Mouse (Mus musculus): ENCODE results near the gene Ftl1. TPM values are rescaled to one million over a fixed set of nuclear protein-coding genes. Genes with fewer than 3 reads are reported as not detected.

The Ftl1 gene
- polyA plus RNA-seq (2017; shearing (Covaris generic)), result 1,000 to 10,000 TPM; 1,818 to 2,133 TPM

GRCm38 (mm10) chr7:45459564-45460140 lies at the start of gene Ftl1:
Gene Ftl1 (minus strand): TSS chr7:45459884.

GRCm38 (mm10) chr7:45488293-45489204 lies 28.9 kb upstream of the Ftl1 start, which contains the start of gene Dhdh:
Gene Dhdh (minus strand): TSS chr7:45488805.

GRCm38 (mm10) chr7:45486761-45487415 lies 27.2 kb upstream of the Ftl1 start, which contains the start of gene Gm45808:
Gene Gm45808 (minus strand): TSS chr7:45486811.

GRCm38 (mm10) chr7:45481374-45481927 lies 21.8 kb upstream of the Ftl1 start, which contains the start of gene Tulp2:
Gene Tulp2 (plus strand): TSS chr7:45481877.

GRCm38 (mm10) chr7:45466283-45467089 lies 6.8 kb upstream of the Ftl1 start, which contains the start of gene Bax:
Gene Bax (minus strand): TSS chr7:45466898.

GRCm38 (mm10) chr7:45437521-45438276 lies 22.0 kb downstream of the Ftl1 start, which contains the start of gene Ruvbl2:
Gene Ruvbl2 (minus strand): TSS chr7:45438096.

GRCm38 (mm10) chr7:45434203-45435015 lies 25.3 kb downstream of the Ftl1 start, which contains the start of gene Gys1:
Gene Gys1 (plus strand): TSS chr7:45434844.

GRCm38 (mm10) chr7:45420615-45420919 lies 39.1 kb downstream of the Ftl1 start, which contains the start of gene Lhb:
Gene Lhb (plus strand): TSS chr7:45420820.

GRCm38 (mm10) chr7:45413113-45413863 lies 46.4 kb downstream of the Ftl1 start, which contains the start of gene Ntf5:
Gene Ntf5 (plus strand): TSS chr7:45413695.

Other genes starting within 250 kb of the Ftl1 start
- gene Dkkl1, start 247.7 kb downstream of the Ftl1 start, polyA plus RNA-seq (2017; shearing (Covaris generic)), result 10 to 100 TPM in 1 of 2 experiments, 1 to 10 TPM in 1; 9.8 to 26.8 TPM
- 1 to 10 TPM; 2.6 to 4.0 TPM for gene Tead2, start 244.1 kb downstream of the Ftl1 start, polyA plus RNA-seq (2017; shearing (Covaris generic))
- gene Cd37, start 220.8 kb downstream of the Ftl1 start, polyA plus RNA-seq (2017; shearing (Covaris generic)), result 100 to 1,000 TPM; 461 to 714 TPM
- under 1 TPM in 1 of 2 experiments, not detected in 1; 0.20 TPM for gene Slc6a16, start 218.8 kb downstream of the Ftl1 start, polyA plus RNA-seq (2017; shearing (Covaris generic))
- gene Slc6a21, start 182.4 kb downstream of the Ftl1 start, polyA plus RNA-seq (2017; shearing (Covaris generic)), result under 1 TPM in 1 of 2 experiments, not detected in 1; 0.28 TPM
- 10 to 100 TPM; 12.2 to 16.1 TPM for gene Trpm4, start 126.1 kb downstream of the Ftl1 start, polyA plus RNA-seq (2017; shearing (Covaris generic))
- not detected for gene Hrc, start 124.6 kb downstream of the Ftl1 start, polyA plus RNA-seq (2017; shearing (Covaris generic))
- under 1 TPM; 0.12 to 0.16 TPM for gene Ppfia3, start 92.9 kb downstream of the Ftl1 start, polyA plus RNA-seq (2017; shearing (Covaris generic))
- under 1 TPM in 1 of 2 experiments, not detected in 1; 0.35 TPM for gene Lin7b, start 89.3 kb downstream of the Ftl1 start, polyA plus RNA-seq (2017; shearing (Covaris generic))
- 100 to 1,000 TPM; 204 to 218 TPM for gene Snrnp70, start 64.1 kb downstream of the Ftl1 start, polyA plus RNA-seq (2017; shearing (Covaris generic))
- gene Kcna7, start 54.2 kb downstream of the Ftl1 start, polyA plus RNA-seq (2017; shearing (Covaris generic)), result not detected
- 1 to 10 TPM; 1.2 to 1.4 TPM for gene Ntf5, start 46.2 kb downstream of the Ftl1 start, polyA plus RNA-seq (2017; shearing (Covaris generic))
- not detected for gene Lhb, start 39.1 kb downstream of the Ftl1 start, polyA plus RNA-seq (2017; shearing (Covaris generic))
- 10 to 100 TPM in 1 of 2 experiments, 1 to 10 TPM in 1; 6.3 to 11.1 TPM for gene Gys1, start 25.0 kb downstream of the Ftl1 start, polyA plus RNA-seq (2017; shearing (Covaris generic))
- gene Ruvbl2, start 21.8 kb downstream of the Ftl1 start, polyA plus RNA-seq (2017; shearing (Covaris generic)), result 10 to 100 TPM; 52.7 to 55.4 TPM
- gene Bax, start 7.0 kb upstream of the Ftl1 start, polyA plus RNA-seq (2017; shearing (Covaris generic)), result 100 to 1,000 TPM; 303 to 346 TPM
- gene Tulp2, start 22.0 kb upstream of the Ftl1 start, polyA plus RNA-seq (2017; shearing (Covaris generic)), result under 1 TPM; 0.45 to 0.88 TPM
- under 1 TPM in 1 of 2 experiments, not detected in 1; 0.21 TPM for gene Gm45808, start 26.9 kb upstream of the Ftl1 start, polyA plus RNA-seq (2017; shearing (Covaris generic))
- gene Dhdh, start 28.9 kb upstream of the Ftl1 start, polyA plus RNA-seq (2017; shearing (Covaris generic)), result 1 to 10 TPM in 1 of 2 experiments, under 1 TPM in 1; 0.27 to 1.1 TPM
- gene Nucb1, start 50.5 kb upstream of the Ftl1 start, polyA plus RNA-seq (2017; shearing (Covaris generic)), result 100 to 1,000 TPM; 193 to 285 TPM
- gene Ppp1r15a, start 66.4 kb upstream of the Ftl1 start, polyA plus RNA-seq (2017; shearing (Covaris generic)), result 10 to 100 TPM; 30.0 to 40.4 TPM
- under 1 TPM in 1 of 2 experiments, not detected in 1; 0.49 TPM for gene Plekha4, start 66.4 kb upstream of the Ftl1 start, polyA plus RNA-seq (2017; shearing (Covaris generic))
- gene Hsd17b14, start 95.0 kb upstream of the Ftl1 start, polyA plus RNA-seq (2017; shearing (Covaris generic)), result under 1 TPM; 0.85 to 0.86 TPM
- 10 to 100 TPM; 61.0 to 61.5 TPM for gene Bcat2, start 110.3 kb upstream of the Ftl1 start, polyA plus RNA-seq (2017; shearing (Covaris generic))
- gene Fgf21, start 155.6 kb upstream of the Ftl1 start, polyA plus RNA-seq (2017; shearing (Covaris generic)), result not detected
- gene Fut1, start 157.4 kb upstream of the Ftl1 start, polyA plus RNA-seq (2017; shearing (Covaris generic)), result under 1 TPM in 1 of 2 experiments, not detected in 1; 0.11 TPM
- under 1 TPM; 0.48 to 0.64 TPM for gene Izumo1, start 161.9 kb upstream of the Ftl1 start, polyA plus RNA-seq (2017; shearing (Covaris generic))
- 1 to 10 TPM; 1.2 to 1.4 TPM for gene Rasip1, start 167.6 kb upstream of the Ftl1 start, polyA plus RNA-seq (2017; shearing (Covaris generic))
- 1 to 10 TPM in 1 of 2 experiments, under 1 TPM in 1; 0.16 to 1.8 TPM for gene Mamstr, start 180.1 kb upstream of the Ftl1 start, polyA plus RNA-seq (2017; shearing (Covaris generic))
- under 1 TPM; 0.05 to 0.23 TPM for gene Fut2, start 206.5 kb upstream of the Ftl1 start, polyA plus RNA-seq (2017; shearing (Covaris generic))
- under 1 TPM in 1 of 2 experiments, not detected in 1; 0.30 TPM for gene Ntn5, start 224.1 kb upstream of the Ftl1 start, polyA plus RNA-seq (2017; shearing (Covaris generic))
- gene Sec1, start 234.5 kb upstream of the Ftl1 start, polyA plus RNA-seq (2017; shearing (Covaris generic)), result under 1 TPM; 0.11 to 0.87 TPM
- 1 to 10 TPM; 1.4 to 2.6 TPM for gene Car11, start 240.0 kb upstream of the Ftl1 start, polyA plus RNA-seq (2017; shearing (Covaris generic))
- 10 to 100 TPM; 30.7 to 43.2 TPM for gene Dbp, start 245.2 kb upstream of the Ftl1 start, polyA plus RNA-seq (2017; shearing (Covaris generic))

Data from activated CD4-positive, CD25-positive, alpha-beta regulatory T cell (primary cell).